Mouse (Mus musculus): ENCODE data around the gene Ppp1r21.

DNA sequence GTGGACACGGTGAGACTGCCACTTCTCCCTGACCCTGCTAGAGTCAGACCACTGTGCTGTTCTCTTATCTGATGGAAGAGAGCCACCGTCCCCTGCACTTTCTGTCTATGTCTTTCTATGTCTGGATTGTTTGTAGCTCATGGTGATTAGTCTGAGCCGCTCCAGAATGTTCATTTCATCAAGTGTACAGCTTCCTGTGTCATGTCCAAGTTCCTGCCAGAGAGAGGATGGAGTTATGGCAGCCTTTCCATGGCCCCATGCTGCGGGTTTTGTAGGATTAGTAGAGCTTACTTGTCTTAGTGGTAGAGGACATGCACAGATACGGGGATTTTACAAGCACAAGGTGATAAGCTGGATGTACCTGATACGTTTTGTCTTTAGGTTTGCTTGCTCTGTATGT is 50.6 kb downstream of the Ppp1r21 start:
- no peak for TF ChIP-seq EP300 (IDR thresholded peaks at IDR 0.05; ENCODE audit: low read depth in 1 of 2, low read length in 2 of 2)
- TF ChIP-seq CTCF (IDR thresholded peaks at IDR 0.05 in 2 of 3, conservative IDR thresholded peaks at IDR 0.05 in 1 of 3; ENCODE audit: control insufficient read depth in 1 of 3, insufficient read depth in 1 of 3, low read depth in 2 of 3, low read length in 3 of 3, poor library complexity in 1 of 3, severe bottlenecking in 1 of 3): no peak
- TF ChIP-seq ZNF384 (IDR thresholded peaks at IDR 0.05; ENCODE audit: low read depth, low read length): no peak
- no peak for TF ChIP-seq MAX (IDR thresholded peaks at IDR 0.05; ENCODE audit: low read length)
- no peak for TF ChIP-seq MAZ (IDR thresholded peaks at IDR 0.05; ENCODE audit: low read depth, low read length)
- no peak for TF ChIP-seq UBTF (IDR thresholded peaks at IDR 0.05; ENCODE audit: borderline replicate concordance, insufficient read depth, low read depth, low read length)
- TF ChIP-seq USF2 (IDR thresholded peaks at IDR 0.05; ENCODE audit: borderline replicate concordance in 1 of 2, insufficient read depth in 1 of 2, low read depth in 1 of 2, low read length in 2 of 2): no peak

Measured in MEL (cell line).